Mouse (Mus musculus): ENCODE results near the gene Olfm1.

DNA sequence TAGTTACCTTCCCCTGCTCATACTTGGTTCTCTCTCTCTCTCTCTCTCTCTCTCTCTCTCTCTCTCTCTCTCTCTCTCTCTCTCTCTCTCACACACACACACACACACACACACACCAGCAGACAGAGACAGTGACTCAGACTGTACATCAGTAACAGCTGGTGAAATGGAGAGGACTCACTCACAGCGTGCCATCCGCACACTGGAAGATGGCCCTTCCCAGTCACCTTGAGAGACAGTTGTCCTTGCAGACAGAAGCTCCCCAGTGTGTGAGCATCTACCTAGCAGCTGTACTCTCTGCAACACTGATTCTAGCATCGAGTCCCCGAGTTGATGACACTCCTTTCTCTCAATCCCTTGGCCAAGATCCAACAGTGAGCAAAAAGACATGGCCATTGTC lies 35.6 kb downstream of the Olfm1 start:
- TF ChIP-seq CTCF (conservative IDR thresholded peaks at IDR 0.05; ENCODE audit: low read length) (no peak), NANOG (IDR thresholded peaks at IDR 0.05; ENCODE audit: borderline replicate concordance, low read length) (no peak), POU5F1 (IDR thresholded peaks at IDR 0.05; ENCODE audit: borderline replicate concordance, low read length) (no peak)

Measured in E14TG2a.4 (cell line).